Comparison of ENCODE assay signal across 8 mouse cellular contexts in genomic region chr15:80091121-80091955, GRCm38 (mm10). TPM values are rescaled to one million over a fixed set of nuclear protein-coding genes. Genes with fewer than 3 reads are reported as not detected.
DNase-seq lines count a peak whose midpoint lies in the region; ATAC-seq and TF ChIP-seq lines count a peak whose summit lies in the region.

Gene Syngr1 (plus strand): TSS chr15:80091334.
Gene Rpl3 (minus strand): TSS chr15:80091868.

- ATAC-seq in forebrain, embryonic 15.5 days (replicated peaks): peak; percentile 75
- peak; percentile 67 for ATAC-seq in neural tube, embryonic 15.5 days (ENCODE audit: low FRiP score)

- H3K4me3 ChIP-seq in E14TG2a.4 (replicated peaks; ENCODE audit: low read length): peak within 1 kb of the TSS; percentile 89
- H3K4me3 ChIP-seq in forebrain, embryonic 15.5 days: peak within 1 kb of the TSS; percentile 75
- H3K4me3 ChIP-seq in layer of hippocampus, adult 2 months: peak within 1 kb of the TSS; percentile 94
- H3K4me3 ChIP-seq in lung, adult 2 months (replicated peaks; ENCODE audit: extremely low read depth, low read depth, low read length): peak within 1 kb of the TSS; percentile 81
- H3K4me3 ChIP-seq in neural tube, embryonic 15.5 days (replicated peaks): peak within 1 kb of the TSS; percentile 64

- WGBS in forebrain, embryonic 15.5 days: under 1% methylated on average over 83 of the region's 86 CpGs
- WGBS in lung, adult 2 months: 2% methylated on average over 83 of the region's 86 CpGs
- under 1% methylated on average over 65 of the region's 86 CpGs for WGBS in neural tube, embryonic 15.5 days

- H3K27ac ChIP-seq in forebrain, embryonic 15.5 days (replicated peaks): peak within 1 kb of the TSS; percentile 35; the same call in 1 of the 2 replicates
- H3K27ac ChIP-seq in layer of hippocampus, adult 2 months: peak within 1 kb of the TSS; percentile 92
- peak within 1 kb of the TSS; percentile 70 for H3K27ac ChIP-seq in neural tube, embryonic 15.5 days (replicated peaks)

- H3K9ac ChIP-seq in forebrain, embryonic 15.5 days (replicated peaks): peak within 1 kb of the TSS; percentile 81
- peak within 1 kb of the TSS; percentile 76 for H3K9ac ChIP-seq in neural tube, embryonic 15.5 days (replicated peaks)

- peaks cover 12% of the 10 kb centered on the region for H3K27me3 ChIP-seq in E14TG2a.4 (ENCODE audit: insufficient read depth, low read length)
- H3K27me3 ChIP-seq in forebrain, embryonic 15.5 days: no peaks in the 10 kb centered on the region
- no peaks in the 10 kb centered on the region for H3K27me3 ChIP-seq in neural tube, embryonic 15.5 days (replicated peaks)

- TF ChIP-seq CTCF in E14TG2a.4 (conservative IDR thresholded peaks at IDR 0.05; ENCODE audit: low read length): no peak
- TF ChIP-seq CTCF in layer of hippocampus, adult 2 months (conservative IDR thresholded peaks at IDR 0.05): peak; percentile 80
- TF ChIP-seq CTCF in lung, adult 2 months (IDR thresholded peaks at IDR 0.05; ENCODE audit: insufficient read depth, low read length): peak; percentile 44; the same call in 1 of the 2 replicates

- 0 out of 2 replicates have a peak, but pooled peaks cover 4% of the 10 kb centered on the region for H3K36me3 ChIP-seq in E14TG2a.4 (ENCODE audit: insufficient read depth, low read length)
- H3K36me3 ChIP-seq in forebrain, embryonic 15.5 days: no peaks in the 10 kb centered on the region
- H3K36me3 ChIP-seq in neural tube, embryonic 15.5 days: no peaks in the 10 kb centered on the region

- H3K9me3 ChIP-seq in E14TG2a.4 (ENCODE audit: low read length): peaks cover 3% of the 10 kb centered on the region
- no peaks in the 10 kb centered on the region for H3K9me3 ChIP-seq in forebrain, embryonic 15.5 days
- H3K9me3 ChIP-seq in neural tube, embryonic 15.5 days (replicated peaks): no peaks in the 10 kb centered on the region

- peak within 1 kb of the TSS; percentile 58 for H3K4me2 ChIP-seq in forebrain, embryonic 15.5 days (replicated peaks)
- H3K4me2 ChIP-seq in neural tube, embryonic 15.5 days: peak within 1 kb of the TSS; percentile 72

- intact Hi-C loops in heart, postnatal 36 days (cut with DNase I): loop anchor here (5.0 kb wide), 1 partner anchor 136 kb away; no protein-coding TSS in a partner anchor

- TF ChIP-seq POLR2A in lung, adult 2 months (IDR thresholded peaks at IDR 0.05; ENCODE audit: borderline replicate concordance, extremely low read depth, low read depth, low read length): no peak

- peaks cover 67% of the 10 kb centered on the region for H3K4me1 ChIP-seq in E14TG2a.4 (replicated peaks; ENCODE audit: low read depth, low read length)
- peaks cover 21% of the 10 kb centered on the region for H3K4me1 ChIP-seq in forebrain, embryonic 15.5 days
- H3K4me1 ChIP-seq in lung, adult 2 months (ENCODE audit: control insufficient read depth, insufficient read depth, low read length): peaks cover 4% of the 10 kb centered on the region
- peaks cover 33% of the 10 kb centered on the region for H3K4me1 ChIP-seq in neural tube, embryonic 15.5 days

- DNase-seq in cerebellum, adult 11-12 months: peak; percentile 86
- DNase-seq in heart, postnatal 36 days: peak; percentile 83 to 84
- DNase-seq in layer of hippocampus, adult 2 months (ENCODE audit: low spot score in 2 of 2): peak; percentile 82 to 94
- peak; percentile 73 for DNase-seq in lung, adult 2 months
- peak; percentile 89 for DNase-seq in testis, postnatal 10 days (ENCODE audit: low spot score)

RNA-seq across cellular contexts. Expression of gene Syngr1, which starts in this region (rescaled TPM):
- 40.1 and 44.5 TPM in 2 replicates for polyA plus RNA-seq in forebrain, embryonic 15.5 days (2015; fragmentation: Nextera tagmentation; extraction: Ambion mirVana)
- total RNA-seq in heart, postnatal 36 days (2021): 10 to 100 TPM; 81.8 to 90.5 TPM
- 100 to 1,000 TPM; 356 to 380 TPM for total RNA-seq in layer of hippocampus, adult 2 months (2021)
- 44.1 and 50.9 TPM in 2 replicates for polyA plus RNA-seq in lung, adult 2 months (2012; rRNA removed)
- 59.3 and 64.6 TPM in 2 replicates for polyA plus RNA-seq in neural tube, embryonic 15.5 days (2015; fragmentation: Nextera tagmentation; extraction: Ambion mirVana)

RNA-seq across cellular contexts. Expression of gene Rpl3, which starts in this region (rescaled TPM):
- 641 and 670 TPM in 2 replicates for polyA plus RNA-seq in forebrain, embryonic 15.5 days (2015; fragmentation: Nextera tagmentation; extraction: Ambion mirVana)
- 100 to 1,000 TPM; 163 to 164 TPM for total RNA-seq in heart, postnatal 36 days (2021)
- total RNA-seq in layer of hippocampus, adult 2 months (2021): 100 to 1,000 TPM; 558 to 583 TPM
- 369 and 428 TPM in 2 replicates for polyA plus RNA-seq in lung, adult 2 months (2012; rRNA removed)
- 526 and 732 TPM in 2 replicates for polyA plus RNA-seq in neural tube, embryonic 15.5 days (2015; fragmentation: Nextera tagmentation; extraction: Ambion mirVana)

Comparison
In these comparisons a context has a peak if more than half of its experiments do, and no peak if none do; other contexts are left out.
1. Peak in every context shown above with its lines: DNase-seq, ATAC-seq, H3K4me3 ChIP-seq and H3K27ac ChIP-seq.
2. H3K27ac ChIP-seq: peak in every context shown above with its lines; median percentile 92 in layer of hippocampus, adult 2 months; 70 in neural tube, embryonic 15.5 days; 35 in forebrain, embryonic 15.5 days.